Mouse (Mus musculus): ENCODE results near the gene Tubb4b.

GRCm38 (mm10) chr2:25178285-25178972 lies 46.1 kb downstream of the Tubb4b start:
- TF ChIP-seq MAFK (IDR thresholded peaks at IDR 0.05; ENCODE audit: insufficient read depth, low read depth, low read length): no peak
- no peak for TF ChIP-seq CHD2 (IDR thresholded peaks at IDR 0.05; ENCODE audit: low read depth, low read length)
- no peak for TF ChIP-seq ZNF384 (IDR thresholded peaks at IDR 0.05; ENCODE audit: low read depth, low read length)
